Mouse (Mus musculus) myocyte (in vitro differentiated cells): Measurements from ENCODE around the gene Eya4.

Experiments used
- E2F4 ChIP-seq: IDR thresholded peaks from one replicate; pipeline ENCODE4 v1.6.1; 2011; ENCODE audit warnings: mild to moderate bottlenecking, control low read depth, moderate library complexity; ENCODE audit not compliant: insufficient read depth
- MAX ChIP-seq: IDR thresholded peaks from one replicate; pipeline ENCODE4 v1.6.1; 2011; ENCODE audit warnings: low read depth, mild to moderate bottlenecking, control low read depth
- MYOD1 ChIP-seq, 3 experiments: IDR thresholded peaks; one replicate each; pipeline ENCODE4 v1.6.1; 2011; ENCODE audit warnings: control low read depth in 2 of 3, low read depth in 2 of 3, mild to moderate bottlenecking in 2 of 3, moderate library complexity in 1 of 3; ENCODE audit not compliant: insufficient read length in 2 of 3, control insufficient read depth in 1 of 3
- MYOG ChIP-seq, 3 experiments: IDR thresholded peaks; one replicate each; pipeline ENCODE4 v1.6.1; 2011; ENCODE audit warnings: control low read depth in 2 of 3, low read depth in 2 of 3, mild to moderate bottlenecking in 2 of 3; ENCODE audit not compliant: insufficient read length in 2 of 3, control insufficient read depth in 1 of 3, insufficient read depth in 1 of 3
- POLR2A ChIP-seq: IDR thresholded peaks from one replicate; pipeline ENCODE4 v1.6.1; 2011; ENCODE audit warnings: low read depth, mild to moderate bottlenecking, control low read depth, moderate library complexity; ENCODE audit not compliant: insufficient read length
- POLR2AphosphoS2 ChIP-seq: IDR thresholded peaks from one replicate; pipeline ENCODE4 v1.6.1; 2011; ENCODE audit warnings: low read depth, control low read depth; ENCODE audit not compliant: insufficient read length

DNA sequence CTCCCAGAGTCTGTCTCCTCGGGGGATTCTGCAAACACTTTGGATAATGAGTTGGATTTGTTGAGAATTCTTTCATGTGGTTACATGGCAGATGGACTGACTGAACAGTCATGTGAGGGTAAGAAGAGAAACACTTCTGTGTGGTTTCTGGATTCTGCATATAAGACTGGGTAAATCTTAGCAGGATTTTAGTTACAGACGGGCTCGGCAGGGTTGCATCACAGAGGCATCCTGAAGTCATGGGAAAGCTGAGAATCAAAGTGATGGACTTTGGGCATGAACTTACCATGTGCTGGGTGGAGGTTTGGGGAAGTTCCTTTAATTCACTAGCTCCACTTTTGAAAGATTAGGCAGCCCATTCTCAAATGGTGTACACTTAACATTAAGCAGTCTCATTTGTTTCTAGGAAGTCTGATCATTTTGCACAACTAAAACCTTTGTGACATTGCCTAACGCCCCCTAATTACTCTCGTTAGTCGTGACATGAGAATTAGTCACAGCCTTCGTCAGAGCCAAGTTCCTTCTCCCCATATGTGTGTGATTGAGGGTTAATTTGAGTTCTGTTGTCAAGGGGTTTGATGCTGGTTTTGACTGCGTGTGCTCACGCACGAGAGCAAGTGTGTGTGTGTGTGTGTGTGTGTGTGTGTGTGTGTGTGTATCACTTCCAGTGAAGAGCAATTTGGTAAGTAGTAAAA is 147.3 kb downstream of the Eya4 start:
- no peak for TF ChIP-seq POLR2A
- no peak for TF ChIP-seq MAX
- TF ChIP-seq POLR2AphosphoS2, result no peak
- no peak for TF ChIP-seq MYOG (IDR thresholded peaks at IDR 0.05; ENCODE audit: control insufficient read depth in 1 of 3, insufficient read depth in 1 of 3, insufficient read length in 2 of 3, low read depth in 2 of 3)
- no peak for TF ChIP-seq E2F4
- no peak for TF ChIP-seq MYOD1 (IDR thresholded peaks at IDR 0.05; ENCODE audit: control insufficient read depth in 1 of 3, insufficient read length in 2 of 3, low read depth in 2 of 3)
